21 mouse cellular contexts compared by ENCODE assay signal in genomic region chr17:14503670-14504069, GRCm38 (mm10).
DNase-seq lines count a peak whose midpoint lies in the region; ATAC-seq lines count a peak whose summit lies in the region.
"Had no signal": no experiment of that assay in that cellular context is flagged by ENCODE, and none has a peak within 500 bp of the region (broad histone marks: within the 10 kb centered on the region; RNA-seq: fewer than 3 reads in every experiment).

No protein-coding gene starts in this region.

- H3K4me2 ChIP-seq in embryonic facial prominence, embryonic 12.5 days (replicated peaks), result no peak overlapping the region
- no peak overlapping the region for H3K4me2 ChIP-seq in embryonic facial prominence, embryonic 14.5 days (ENCODE audit: low read depth, low read length)
- H3K4me2 ChIP-seq: embryonic facial prominence, embryonic 13.5 days; forebrain, embryonic 12.5 days had no signal

- 0 out of 2 replicates have a peak, but pooled peaks cover 4% of the 10 kb centered on the region for H3K4me1 ChIP-seq in embryonic facial prominence, embryonic 12.5 days
- H3K4me1 ChIP-seq in embryonic facial prominence, embryonic 10.5 days, result no peaks in the 10 kb centered on the region
- 0 out of 2 replicates have a peak, but pooled peaks cover 6% of the 10 kb centered on the region for H3K4me1 ChIP-seq in embryonic facial prominence, embryonic 14.5 days (ENCODE audit: control insufficient read depth, insufficient read depth, low read length)
- H3K4me1 ChIP-seq: forebrain, embryonic 10.5 days; forebrain, embryonic 12.5 days had no signal

- H3K36me3 ChIP-seq in embryonic facial prominence, embryonic 12.5 days, result no peaks in the 10 kb centered on the region
- H3K36me3 ChIP-seq in embryonic facial prominence, embryonic 10.5 days (replicated peaks), result no peaks in the 10 kb centered on the region
- H3K36me3 ChIP-seq in embryonic facial prominence, embryonic 14.5 days (ENCODE audit: control insufficient read depth, insufficient read depth, low read length), result no peaks in the 10 kb centered on the region
- H3K36me3 ChIP-seq: embryonic facial prominence, embryonic 13.5 days; forebrain, embryonic 10.5 days; forebrain, embryonic 12.5 days had no signal

- no peak for ATAC-seq in embryonic facial prominence, embryonic 12.5 days (ENCODE audit: insufficient number of reproducible peaks, insufficient read depth, low FRiP score, low TSS enrichment)
- peak; percentile 15; the same call in 1 of the 2 replicates for ATAC-seq in embryonic facial prominence, embryonic 14.5 days (ENCODE audit: low read depth)
- ATAC-seq: activated CD4-positive, CD25-positive, alpha-beta regulatory T cell, adult 4 months; forebrain, embryonic 14.5 days; forebrain, embryonic 16.5 days; Patski had no signal

- no peak overlapping the region for H3K4me3 ChIP-seq in embryonic facial prominence, embryonic 12.5 days
- H3K4me3 ChIP-seq in embryonic facial prominence, embryonic 10.5 days, result no peak overlapping the region
- no peak overlapping the region for H3K4me3 ChIP-seq in embryonic facial prominence, embryonic 14.5 days (ENCODE audit: low read depth, low read length)
- H3K4me3 ChIP-seq: embryonic facial prominence, embryonic 13.5 days; erythroblast, embryonic 14.5 days; forebrain, embryonic 10.5 days; forebrain, embryonic 12.5 days had no signal

- H3K9me3 ChIP-seq in embryonic facial prominence, embryonic 12.5 days, result no peaks in the 10 kb centered on the region
- no peaks in the 10 kb centered on the region for H3K9me3 ChIP-seq in embryonic facial prominence, embryonic 10.5 days
- H3K9me3 ChIP-seq in embryonic facial prominence, embryonic 14.5 days (ENCODE audit: control insufficient read depth, low read length), result no peaks in the 10 kb centered on the region
- H3K9me3 ChIP-seq: embryonic facial prominence, embryonic 13.5 days; forebrain, embryonic 10.5 days; forebrain, embryonic 12.5 days had no signal

- 62% methylated on average over 1 of the region's 1 CpGs for WGBS in embryonic facial prominence, embryonic 12.5 days
- 95% methylated on average over 1 of the region's 1 CpGs for WGBS in embryonic facial prominence, embryonic 10.5 days
- 42% methylated on average over 1 of the region's 1 CpGs for WGBS in embryonic facial prominence, embryonic 14.5 days

- no peak overlapping the region for H3K9ac ChIP-seq in embryonic facial prominence, embryonic 12.5 days
- no peak overlapping the region for H3K9ac ChIP-seq in embryonic facial prominence, embryonic 14.5 days (ENCODE audit: low read depth, low read length)
- H3K9ac ChIP-seq: embryonic facial prominence, embryonic 13.5 days; forebrain, embryonic 12.5 days had no signal

- H3K27me3 ChIP-seq in embryonic facial prominence, embryonic 12.5 days, result no peaks in the 10 kb centered on the region
- H3K27me3 ChIP-seq in embryonic facial prominence, embryonic 10.5 days (replicated peaks; ENCODE audit: low read depth, poor library complexity, severe bottlenecking), result no peaks in the 10 kb centered on the region
- H3K27me3 ChIP-seq in embryonic facial prominence, embryonic 14.5 days (replicated peaks; ENCODE audit: control insufficient read depth, insufficient read depth, low read length), result no peaks in the 10 kb centered on the region
- H3K27me3 ChIP-seq: embryonic facial prominence, embryonic 13.5 days; forebrain, embryonic 12.5 days had no signal

- DNase-seq in embryonic facial prominence, embryonic 10.5 days (ENCODE audit: low spot score), result no peak
- DNase-seq in embryonic facial prominence, embryonic 14.5 days (ENCODE audit: low spot score), result peak; percentile 48
- no peak for DNase-seq in cerebellum, adult 11 months
- DNase-seq in cerebellum, adult 9-11 months, result no peak
- DNase-seq: adrenal gland, postnatal 10 days; adrenal gland, postnatal 25 days; cerebellum, adult 11-12 months; cerebellum, adult 2 months; cerebellum, adult 9-10 months; cerebellum, postnatal 14 days; cerebellum, postnatal 36 days; embryo, embryonic 11 days had no signal

- H3K27ac ChIP-seq in embryonic facial prominence, embryonic 12.5 days, result 0 out of 2 replicates have a peak overlapping the region, but pooled peaks have one; percentile 43
- no peak overlapping the region for H3K27ac ChIP-seq in embryonic facial prominence, embryonic 10.5 days (replicated peaks)
- no peak overlapping the region for H3K27ac ChIP-seq in embryonic facial prominence, embryonic 14.5 days (replicated peaks; ENCODE audit: low read depth, low read length)
- H3K27ac ChIP-seq: embryonic facial prominence, embryonic 13.5 days; forebrain, embryonic 10.5 days; forebrain, embryonic 12.5 days had no signal
